Mouse (Mus musculus) bone marrow, adult 2 months (tissue): ENCODE data around the gene Avpi1.

Experiments
- CTCF ChIP-seq: fragments of 200-500 bp; IDR thresholded peaks from 2 replicates; pipeline ENCODE4 v1.5.1; 2011; ENCODE audit warnings: low read length, control low read depth; ENCODE audit not compliant: control insufficient read depth, insufficient read depth
- POLR2A ChIP-seq: fragments of 200-500 bp; IDR thresholded peaks from 2 replicates; pipeline ENCODE4 v1.6.1; 2011; ENCODE audit warnings: low read depth, mild to moderate bottlenecking, control low read depth, low read length, borderline replicate concordance; ENCODE audit not compliant: control insufficient read depth

- TF ChIP-seq CTCF (no peak), POLR2A (no peak)
Measured at GRCm38 (mm10) chr19:42126219-42126605, 2.6 kb downstream of the Avpi1 start.
